Mouse (Mus musculus) limb, embryonic 15.5 days (tissue): ENCODE measurements around the gene Rgs1. TPM values are rescaled to one million over a fixed set of nuclear protein-coding genes. Genes with fewer than 3 reads are reported as not detected.

Experiments
- ATAC-seq: fragments of 200-750 bp; cut with Nextera tagmentation; 2 replicates; pipeline ENCODE4 v1.8.0; 2017; ENCODE audit warnings: low read depth, moderate TSS enrichment; ENCODE audit not compliant: insufficient number of reproducible peaks, low FRiP score, low TSS enrichment
- H3K27ac ChIP-seq: fragments of 300-500 bp; sonication (generic); 2 replicates; pipeline ENCODE4 v1.5.1; 2015; ENCODE audit warnings: moderate library complexity, mild to moderate bottlenecking, inconsistent platforms
- H3K27me3 ChIP-seq: fragments of 300-500 bp; sonication (generic); 2 replicates; pipeline ENCODE4 v1.6.1; 2015; ENCODE audit warnings: inconsistent platforms
- H3K36me3 ChIP-seq: fragments of 300-500 bp; sonication (generic); 2 replicates; pipeline ENCODE4 v1.6.1; 2015; ENCODE audit warnings: inconsistent platforms
- H3K4me1 ChIP-seq: fragments of 300-500 bp; sonication (generic); 2 replicates; pipeline ENCODE4 v1.6.1; 2015; ENCODE audit warnings: inconsistent platforms
- H3K4me2 ChIP-seq: fragments of 300-500 bp; sonication (generic); 2 replicates; pipeline ENCODE4 v1.6.1; 2015; ENCODE audit warnings: mild to moderate bottlenecking, inconsistent platforms
- H3K4me3 ChIP-seq: fragments of 300-500 bp; sonication (generic); 2 replicates; pipeline ENCODE4 v1.5.1; 2015; ENCODE audit warnings: mild to moderate bottlenecking, inconsistent platforms
- H3K9ac ChIP-seq: fragments of 300-500 bp; sonication (generic); 2 replicates; pipeline ENCODE4 v1.6.1; 2015; ENCODE audit warnings: inconsistent platforms
- H3K9me3 ChIP-seq: fragments of 300-500 bp; sonication (generic); 2 replicates; pipeline ENCODE4 v1.6.1; 2016; ENCODE audit warnings: inconsistent platforms
- WGBS: fragments of 180-500 bp; shearing (Covaris S2); methylation state at CpG from one replicate; pipeline ENCODE4 v1.1.7; 2015; 5-methylcytosine and 5-hydroxymethylcytosine counted together
- polyA plus RNA-seq: library from polyadenylated mRNA; unstranded; fragments of >200 nt; fragmentation: Nextera tagmentation; extraction: Ambion mirVana; gene quantifications from 2 replicates; pipeline ENCODE4 v1.2.1, GENCODE M21; 2015

Rgs1 gene
- polyA plus RNA-seq, 1 experiment from 2014 or later, result 0.96 TPM

DNA sequence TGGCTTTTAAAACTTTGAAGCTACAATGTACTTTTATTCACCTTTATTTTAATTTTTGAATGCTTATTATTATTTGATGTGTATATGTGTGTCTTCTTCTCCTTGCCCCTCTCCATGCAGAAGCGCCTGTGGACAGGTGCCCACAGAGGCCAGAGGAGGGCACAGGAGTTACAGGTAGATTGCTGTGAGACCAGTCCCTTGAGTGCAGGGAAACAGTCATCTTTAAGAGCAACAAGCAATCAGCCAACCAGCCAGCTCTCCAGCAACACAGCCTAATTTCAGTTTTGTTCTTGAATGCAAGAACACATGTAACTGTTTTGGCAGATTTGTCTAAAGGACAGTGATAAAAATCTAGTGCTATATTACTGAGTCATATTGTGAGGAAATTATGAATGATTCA, 1.7 kb downstream of the Rgs1 start:
- Histone ChIP-seq H3K4me3 (no peak overlapping the region), H3K27me3 (no peaks in the 10 kb centered on the region), H3K27ac (no peak overlapping the region), H3K4me1 (no peaks in the 10 kb centered on the region), H3K9ac (no peak overlapping the region), H3K36me3 (no peaks in the 10 kb centered on the region), H3K4me2 (no peak overlapping the region), H3K9me3 (no peaks in the 10 kb centered on the region)
- no peak for ATAC-seq
- WGBS, result 77% methylated on average over 1 of the region's 1 CpGs

DNA sequence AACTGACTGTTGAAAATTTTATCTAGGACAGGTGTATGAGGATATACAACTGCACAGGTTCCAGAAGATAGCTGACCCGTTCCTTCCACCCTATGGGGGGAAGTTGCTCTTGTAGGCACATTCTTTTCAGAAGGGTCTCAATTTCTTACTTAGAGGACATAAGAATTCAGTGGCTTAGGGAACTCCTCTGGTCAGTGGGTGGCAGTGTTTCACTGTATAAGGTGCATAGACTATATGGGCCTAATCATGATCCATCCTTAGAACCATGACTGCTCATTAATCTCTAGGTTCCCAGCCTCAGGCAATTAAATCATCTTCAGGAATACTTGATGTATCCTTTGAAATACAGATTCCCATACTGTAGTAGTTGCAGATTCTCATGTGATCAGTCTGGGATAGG, 5.5 kb downstream of the Rgs1 start:
- ATAC-seq, result no peak
- no peak overlapping the region for H3K4me2 ChIP-seq
- WGBS, result 76% methylated on average over 1 of the region's 1 CpGs

DNA sequence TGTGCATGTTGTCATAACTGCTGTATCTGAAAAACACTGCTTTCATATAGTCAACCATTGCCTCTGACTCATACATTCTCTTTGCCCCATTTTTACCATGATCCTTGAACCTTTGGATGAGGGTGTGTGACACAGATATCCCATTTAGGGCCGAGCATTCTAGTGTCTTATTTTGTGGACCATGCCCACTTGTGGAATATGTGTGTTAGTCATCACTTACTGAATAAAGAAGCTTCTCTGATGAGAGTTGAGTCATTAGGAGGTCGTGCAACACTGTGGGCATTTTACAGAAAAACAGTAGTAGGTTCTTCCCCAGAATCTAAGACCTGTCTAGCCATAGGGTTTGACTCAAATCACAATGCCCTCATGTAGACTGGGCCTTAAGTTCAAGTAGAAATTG, 9.8 kb downstream of the Rgs1 start:
- H3K9me3 ChIP-seq, result no peaks in the 10 kb centered on the region
- WGBS, result 77% methylated on average over 2 of the region's 2 CpGs
- ATAC-seq, result no peak
- H3K4me1 ChIP-seq, result no peaks in the 10 kb centered on the region
- no peaks in the 10 kb centered on the region for H3K27me3 ChIP-seq
- H3K4me3 ChIP-seq, result no peak overlapping the region
- H3K27ac ChIP-seq, result no peak overlapping the region
- no peaks in the 10 kb centered on the region for H3K36me3 ChIP-seq
- H3K4me2 ChIP-seq, result no peak overlapping the region
- H3K9ac ChIP-seq, result no peak overlapping the region

More for the DNA sequence above, 5.5 kb downstream of the Rgs1 start:
- Histone ChIP-seq H3K9me3 (no peaks in the 10 kb centered on the region), H3K9ac (no peak overlapping the region), H3K27ac (no peak overlapping the region), H3K4me1 (no peaks in the 10 kb centered on the region), H3K27me3 (no peaks in the 10 kb centered on the region), H3K4me3 (no peak overlapping the region), H3K36me3 (no peaks in the 10 kb centered on the region)

GRCm38 (mm10) chr1:144215230-144215629, 33.8 kb downstream of the Rgs1 start:
- ATAC-seq, result no peak
- Histone ChIP-seq H3K36me3 (no peaks in the 10 kb centered on the region), H3K4me2 (no peak overlapping the region), H3K9me3 (no peaks in the 10 kb centered on the region), H3K4me3 (no peak overlapping the region), H3K9ac (no peak overlapping the region), H3K27ac (no peak overlapping the region), H3K27me3 (no peaks in the 10 kb centered on the region), H3K4me1 (no peaks in the 10 kb centered on the region)

GRCm38 (mm10) chr1:144210912-144211311, 38.1 kb downstream of the Rgs1 start:
- no peak overlapping the region for H3K4me3 ChIP-seq
- no peaks in the 10 kb centered on the region for H3K9me3 ChIP-seq
- no peak overlapping the region for H3K4me2 ChIP-seq
- H3K27ac ChIP-seq, result no peak overlapping the region
- no peak overlapping the region for H3K9ac ChIP-seq
- no peaks in the 10 kb centered on the region for H3K27me3 ChIP-seq
- no peak for ATAC-seq
- 61% methylated on average over 3 of the region's 3 CpGs for WGBS
- no peaks in the 10 kb centered on the region for H3K4me1 ChIP-seq
- H3K36me3 ChIP-seq, result no peaks in the 10 kb centered on the region

GRCm38 (mm10) chr1:144206281-144207061, 42.6 kb downstream of the Rgs1 start:
- Histone ChIP-seq H3K4me1 (no peaks in the 10 kb centered on the region), H3K4me2 (no peak overlapping the region), H3K27ac (no peak overlapping the region), H3K4me3 (no peak overlapping the region), H3K36me3 (no peaks in the 10 kb centered on the region), H3K9me3 (no peaks in the 10 kb centered on the region), H3K9ac (no peak overlapping the region), H3K27me3 (no peaks in the 10 kb centered on the region)
- WGBS, result 67% methylated on average over 7 of the region's 7 CpGs
- no peak for ATAC-seq

GRCm38 (mm10) chr1:144204766-144205165, 44.3 kb downstream of the Rgs1 start:
- no peak for ATAC-seq
- no peak overlapping the region for H3K4me2 ChIP-seq
- no peaks in the 10 kb centered on the region for H3K27me3 ChIP-seq
- WGBS, result 88% methylated on average over 2 of the region's 2 CpGs
- no peaks in the 10 kb centered on the region for H3K4me1 ChIP-seq
- H3K27ac ChIP-seq, result no peak overlapping the region
- H3K36me3 ChIP-seq, result no peaks in the 10 kb centered on the region
- H3K4me3 ChIP-seq, result no peak overlapping the region
- no peaks in the 10 kb centered on the region for H3K9me3 ChIP-seq
- no peak overlapping the region for H3K9ac ChIP-seq

DNA sequence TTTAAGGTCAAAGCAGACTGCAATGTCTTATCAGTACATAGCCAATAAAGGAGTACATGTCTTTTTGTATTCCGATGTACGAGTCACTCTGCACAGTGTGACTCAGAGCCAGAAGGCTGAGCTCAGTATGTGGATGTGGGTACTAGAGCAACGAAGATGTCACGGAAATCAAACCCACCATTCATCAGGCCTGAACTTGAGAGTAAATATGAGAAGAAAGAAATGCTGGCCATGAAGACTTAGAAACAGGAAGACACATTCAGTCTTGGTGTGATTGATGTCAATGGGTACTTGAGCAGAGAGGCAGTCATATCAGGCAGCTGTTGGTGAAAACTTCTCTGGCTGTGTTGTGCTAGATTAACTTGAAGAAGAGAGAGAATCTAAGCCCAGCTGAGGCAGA, 46.1 kb downstream of the Rgs1 start:
- H3K27ac ChIP-seq, result no peak overlapping the region
- H3K36me3 ChIP-seq, result no peaks in the 10 kb centered on the region
- H3K9ac ChIP-seq, result no peak overlapping the region
- no peaks in the 10 kb centered on the region for H3K9me3 ChIP-seq
- H3K27me3 ChIP-seq, result no peaks in the 10 kb centered on the region
- WGBS, result 82% methylated on average over 4 of the region's 4 CpGs
- ATAC-seq, result no peak
- H3K4me3 ChIP-seq, result no peak overlapping the region
- H3K4me2 ChIP-seq, result no peak overlapping the region
- no peaks in the 10 kb centered on the region for H3K4me1 ChIP-seq

DNA sequence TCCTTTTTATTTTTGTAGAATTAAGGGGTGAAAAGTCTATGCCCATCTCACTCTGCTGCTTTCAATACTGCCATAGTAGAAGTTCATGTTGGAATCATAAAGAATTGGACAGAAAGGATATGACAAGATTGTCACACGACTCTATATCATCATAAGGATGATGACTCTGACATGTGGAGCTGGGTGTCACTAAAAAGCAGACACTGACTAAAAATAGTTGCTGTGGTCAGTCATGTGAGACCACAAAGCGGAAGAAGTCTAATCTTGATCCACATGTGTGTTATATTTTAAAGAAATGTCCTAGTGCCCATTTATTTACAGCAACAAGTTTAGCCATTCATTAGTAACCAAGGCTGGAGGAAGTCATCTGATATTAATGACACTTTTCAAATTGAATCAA, 48.5 kb downstream of the Rgs1 start:
- Histone ChIP-seq H3K36me3 (no peaks in the 10 kb centered on the region), H3K4me1 (no peaks in the 10 kb centered on the region), H3K9ac (no peak overlapping the region), H3K4me3 (no peak overlapping the region), H3K27me3 (no peaks in the 10 kb centered on the region), H3K4me2 (no peak overlapping the region), H3K9me3 (no peaks in the 10 kb centered on the region), H3K27ac (no peak overlapping the region)
- no peak for ATAC-seq
- WGBS, result 60% methylated on average over 2 of the region's 2 CpGs

DNA sequence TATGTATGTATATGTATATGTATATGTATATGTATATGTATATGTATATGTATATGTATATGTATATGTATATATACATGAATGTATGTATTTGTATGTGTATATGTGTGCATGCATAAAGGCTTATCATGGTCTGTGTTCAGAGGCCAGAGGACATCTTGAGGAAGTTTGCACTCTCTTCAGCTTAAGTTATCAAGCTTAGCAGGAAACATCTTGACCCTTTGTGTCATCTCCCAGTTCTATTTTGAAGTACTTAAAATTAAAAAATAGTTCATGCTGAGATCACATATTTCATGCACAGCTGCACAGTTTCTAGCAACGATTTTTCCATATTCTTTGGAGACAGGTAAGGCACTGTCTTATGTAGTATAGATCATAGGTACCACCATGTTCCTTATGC, 49.5 kb downstream of the Rgs1 start:
- H3K9me3 ChIP-seq, result no peaks in the 10 kb centered on the region
- H3K4me2 ChIP-seq, result no peak overlapping the region
- WGBS, result 60% methylated on average over 1 of the region's 1 CpGs
- no peaks in the 10 kb centered on the region for H3K4me1 ChIP-seq
- no peaks in the 10 kb centered on the region for H3K36me3 ChIP-seq
- no peak overlapping the region for H3K4me3 ChIP-seq
- ATAC-seq, result no peak
- H3K27me3 ChIP-seq, result no peaks in the 10 kb centered on the region
- no peak overlapping the region for H3K9ac ChIP-seq
- no peak overlapping the region for H3K27ac ChIP-seq

- H3K9me3 ChIP-seq, result no peaks in the 10 kb centered on the region
- H3K9ac ChIP-seq, result no peak overlapping the region
- no peak overlapping the region for H3K27ac ChIP-seq
- no peak for ATAC-seq
- H3K4me2 ChIP-seq, result no peak overlapping the region
- WGBS, result 29% methylated on average over 3 of the region's 3 CpGs
- no peaks in the 10 kb centered on the region for H3K4me1 ChIP-seq
- H3K27me3 ChIP-seq, result no peaks in the 10 kb centered on the region
- H3K36me3 ChIP-seq, result no peaks in the 10 kb centered on the region
- no peak overlapping the region for H3K4me3 ChIP-seq
Observed at GRCm38 (mm10) chr1:144197684-144198083, 51.4 kb downstream of the Rgs1 start.
